Mouse (Mus musculus): Measurements from ENCODE around the gene Slc4a10.

DNA sequence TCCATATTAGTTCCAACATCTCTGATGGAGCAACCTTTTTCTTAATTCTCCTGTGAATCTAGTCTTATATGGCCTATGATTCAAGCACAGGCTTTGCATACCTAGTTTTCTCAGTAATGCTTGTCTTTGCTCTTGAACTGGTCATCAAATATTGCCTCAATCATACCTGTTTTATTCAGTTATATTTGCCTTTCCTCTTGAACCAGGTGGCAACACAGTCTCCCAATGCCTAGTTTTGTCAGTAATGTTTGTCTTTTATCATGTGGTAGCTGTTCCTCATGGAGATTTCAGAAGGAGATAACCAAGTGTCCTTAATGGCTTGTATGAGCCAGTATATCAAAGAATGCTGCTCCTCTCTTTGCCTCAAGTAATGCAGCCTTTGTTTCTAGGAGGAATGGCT is 163.8 kb downstream of the Slc4a10 start:
- TF ChIP-seq CTCF (IDR thresholded peaks at IDR 0.05; ENCODE audit: low read depth, low read length) = no peak
- no peak for TF ChIP-seq GATA1 (IDR thresholded peaks at IDR 0.05; ENCODE audit: borderline replicate concordance, low read length)
